Mouse (Mus musculus): ENCODE results near the gene Scgn.

GRCm38 (mm10) chr13:24040221-24040620 lies 49.2 kb upstream of the Scgn start:
- TF ChIP-seq CTCF (IDR thresholded peaks at IDR 0.05; ENCODE audit: borderline replicate concordance, extremely low read depth, insufficient read depth, insufficient read length) (no peak), POLR2A (IDR thresholded peaks at IDR 0.05; ENCODE audit: borderline replicate concordance, extremely low read depth, insufficient read depth, insufficient read length, poor library complexity, severe bottlenecking) (no peak)

Measured in brain, embryonic 14.5 days (tissue).